Mouse (Mus musculus) intestine, embryonic 14.5 days (tissue): ENCODE measurements around the gene Olfr1381. TPM values are rescaled to one million over a fixed set of nuclear protein-coding genes. Genes with fewer than 3 reads are reported as not detected.
"Not testable (repeated sequence)": the region's sequence is repeated elsewhere in the genome, so short reads cannot be mapped to it uniquely, and the experiment has no call there.

Source experiments
- ATAC-seq: fragments of 200-750 bp; cut with Nextera tagmentation; replicated peaks from 2 replicates; pipeline ENCODE4 v1.8.0; 2017; ENCODE audit warnings: low read depth, moderate number of reproducible peaks, moderate TSS enrichment, moderate library complexity; ENCODE audit not compliant: low FRiP score, low TSS enrichment
- DNase-seq: peaks from one replicate; pipeline ENCODE4 v3.0.0-alpha.2; 2018; ENCODE audit warnings: low spot score
- H3K27ac ChIP-seq: fragments of 300-500 bp; sonication (generic); 2 replicates; pipeline ENCODE4 v1.5.1; 2014; ENCODE audit warnings: low read depth, mild to moderate bottlenecking, control low read depth
- H3K27me3 ChIP-seq: fragments of 300-500 bp; sonication (generic); replicated peaks from 2 replicates; pipeline ENCODE4 v1.6.1; 2014; ENCODE audit warnings: low read length, control low read depth; ENCODE audit not compliant: control insufficient read depth, insufficient read depth
- H3K36me3 ChIP-seq: fragments of 300-500 bp; sonication (generic); 2 replicates; pipeline ENCODE4 v1.6.1; 2014; ENCODE audit warnings: low read length, control low read depth; ENCODE audit not compliant: control insufficient read depth, insufficient read depth
- H3K4me1 ChIP-seq: fragments of 300-500 bp; sonication (generic); replicated peaks from 2 replicates; pipeline ENCODE4 v1.6.1; 2014; ENCODE audit warnings: low read length, control low read depth, mixed read lengths; ENCODE audit not compliant: control insufficient read depth, insufficient read depth
- H3K4me2 ChIP-seq: fragments of 300-500 bp; sonication (generic); 2 replicates; pipeline ENCODE4 v1.6.1; 2014; ENCODE audit warnings: low read length
- H3K4me3 ChIP-seq: fragments of 300-500 bp; sonication (generic); 2 replicates; pipeline ENCODE4 v1.5.1; 2014; ENCODE audit warnings: low read depth, low read length, control low read depth, mixed read lengths
- H3K9ac ChIP-seq: fragments of 300-500 bp; sonication (generic); 2 replicates; pipeline ENCODE4 v1.6.1; 2014; ENCODE audit warnings: mild to moderate bottlenecking, low read length
- H3K9me3 ChIP-seq: fragments of 300-500 bp; sonication (generic); 2 replicates; pipeline ENCODE4 v1.6.1; 2016; ENCODE audit warnings: low read length, control low read depth; ENCODE audit not compliant: control insufficient read depth
- WGBS: fragments of 180-500 bp; shearing (Covaris S2); extraction: QIAGEN DNeasy Blood & Tissue Kit; methylation state at CpG from one replicate; pipeline ENCODE4 v1.1.7; 2014; 5-methylcytosine and 5-hydroxymethylcytosine counted together
- polyA plus RNA-seq: library from polyadenylated mRNA; unstranded; fragments of >200 nt; fragmentation: Nextera tagmentation; extraction: Ambion mirVana; gene quantifications from 2 replicates; pipeline ENCODE4 v1.2.1, GENCODE M21; 2014

Gene Olfr1381
- polyA plus RNA-seq: not detected in 2 replicates

DNA sequence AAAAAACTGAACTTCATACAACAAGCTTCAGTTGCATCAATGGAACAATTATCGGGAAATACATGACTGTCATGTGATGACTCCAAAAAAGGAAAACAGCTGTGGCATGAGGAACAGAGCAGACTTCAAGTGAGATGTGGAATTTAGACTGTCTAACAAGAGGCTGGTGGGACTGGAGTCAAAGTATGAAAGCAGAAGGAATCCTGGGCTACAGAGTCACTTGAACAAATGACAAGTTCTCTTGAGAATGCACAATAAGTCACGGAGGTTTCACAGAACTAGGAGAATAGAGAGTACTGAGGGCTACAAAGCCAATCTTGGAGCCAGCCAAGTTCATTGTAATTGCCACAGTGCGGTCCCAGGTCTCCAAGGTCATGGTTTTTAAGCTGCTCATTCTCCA is at the start of gene Olfr1381:
TSS of gene Olfr1381 (plus strand) at position 301 of the 400 bp plus-strand sequence.
- not testable (repeated sequence) for ATAC-seq, H3K4me3 ChIP-seq, DNase-seq, H3K36me3 ChIP-seq, H3K27me3 ChIP-seq, H3K4me1 ChIP-seq, H3K27ac ChIP-seq, H3K9ac ChIP-seq, H3K4me2 ChIP-seq, H3K9me3 ChIP-seq
- 82% methylated on average over 3 of the region's 3 CpGs for WGBS

DNA sequence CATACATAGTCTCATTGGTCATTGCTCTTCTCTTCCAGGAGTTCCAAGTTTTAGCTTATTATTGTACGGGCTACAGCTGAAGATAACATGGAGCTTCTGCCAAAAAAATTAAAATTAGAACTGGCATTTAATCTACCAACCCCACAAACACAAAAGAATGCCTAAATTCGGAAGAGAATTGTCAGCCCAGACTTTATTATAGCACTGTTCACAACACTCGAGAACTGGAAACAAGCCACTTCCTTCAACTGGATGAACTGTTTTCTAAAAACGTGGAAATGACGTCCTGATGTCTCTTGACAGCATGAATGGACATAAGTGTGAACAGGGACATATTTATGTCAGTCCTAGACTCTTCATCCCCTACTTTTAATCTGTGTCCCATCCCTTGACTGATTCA is 25.2 kb upstream of the Olfr1381 start:
- Histone ChIP-seq H3K9ac (no peak overlapping the region), H3K4me1 (no peaks in the 10 kb centered on the region), H3K9me3 (no peaks in the 10 kb centered on the region), H3K4me2 (no peak overlapping the region), H3K36me3 (no peaks in the 10 kb centered on the region), H3K4me3 (no peak overlapping the region), H3K27ac (no peak overlapping the region), H3K27me3 (no peaks in the 10 kb centered on the region)
- no peak for ATAC-seq
- 76% methylated on average over 5 of the region's 5 CpGs for WGBS
- DNase-seq: no peak

DNA sequence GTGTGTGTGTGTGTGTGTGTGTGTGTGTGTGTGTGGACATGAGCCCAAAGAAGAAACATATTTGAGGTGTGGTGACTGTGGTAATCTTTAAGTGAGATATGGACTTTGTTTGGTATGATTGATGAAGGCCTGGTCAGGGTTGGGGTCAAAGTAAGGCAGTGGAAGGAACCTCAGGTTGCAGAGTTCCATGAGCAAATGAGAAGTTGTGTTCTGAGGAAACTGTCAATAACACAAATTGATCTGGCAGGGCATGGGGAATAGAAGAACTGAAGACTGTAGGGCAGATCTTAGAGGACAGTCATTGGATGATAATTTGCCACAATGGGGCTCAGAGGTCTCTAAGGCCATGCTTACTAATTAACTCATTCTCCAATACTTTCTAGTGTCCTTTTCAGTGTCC is 23.9 kb upstream of the Olfr1381 start, which contains the start of gene Olfr1383:
TSS of gene Olfr1383 (plus strand) at position 301 of the 400 bp plus-strand sequence.
- Histone ChIP-seq H3K4me2 (no peak within 1 kb of the TSS), H3K27ac (no peak within 1 kb of the TSS), H3K4me1 (no peaks in the 10 kb centered on the region), H3K27me3 (no peaks in the 10 kb centered on the region), H3K36me3 (no peaks in the 10 kb centered on the region), H3K9ac (no peak within 1 kb of the TSS), H3K4me3 (no peak within 1 kb of the TSS), H3K9me3 (no peaks in the 10 kb centered on the region)
- DNase-seq (no peak), ATAC-seq (no peak)

GRCm38 (mm10) chr11:49527947-49528346 is 15.3 kb upstream of the Olfr1381 start, which contains the start of gene Olfr1382:
Gene Olfr1382 (plus strand): TSS chr11:49528247.
- H3K9ac ChIP-seq: no peak within 1 kb of the TSS
- no peak within 1 kb of the TSS for H3K4me3 ChIP-seq
- H3K36me3 ChIP-seq: no peaks in the 10 kb centered on the region
- no peak for DNase-seq
- H3K9me3 ChIP-seq: no peaks in the 10 kb centered on the region
- 88% methylated on average over 3 of the region's 3 CpGs for WGBS
- no peak within 1 kb of the TSS for H3K27ac ChIP-seq
- no peak for ATAC-seq
- H3K4me2 ChIP-seq: no peak within 1 kb of the TSS
- no peaks in the 10 kb centered on the region for H3K4me1 ChIP-seq
- no peaks in the 10 kb centered on the region for H3K27me3 ChIP-seq

DNA sequence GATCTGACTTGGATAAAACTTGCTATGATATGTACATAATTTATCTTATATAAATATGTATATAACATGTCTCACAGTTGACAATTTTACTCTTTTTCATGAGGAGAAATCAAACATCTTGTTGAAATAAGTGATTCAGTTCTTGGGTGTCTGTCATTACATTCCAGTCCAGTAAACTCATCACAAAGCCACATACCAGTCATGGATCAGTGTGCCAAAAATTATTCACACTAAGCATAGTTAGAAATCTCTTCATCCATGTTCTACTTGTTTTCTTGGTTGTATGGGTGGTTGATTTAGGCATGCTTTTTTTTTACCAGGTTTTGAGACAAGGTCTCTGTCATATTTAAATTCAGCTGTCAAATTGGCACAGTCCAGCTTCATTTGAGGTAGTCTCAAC is 10.5 kb upstream of the Olfr1381 start:
- Histone ChIP-seq H3K27ac (no peak overlapping the region), H3K4me2 (no peak overlapping the region), H3K9ac (no peak overlapping the region), H3K4me1 (no peaks in the 10 kb centered on the region), H3K36me3 (no peaks in the 10 kb centered on the region), H3K4me3 (no peak overlapping the region), H3K27me3 (no peaks in the 10 kb centered on the region), H3K9me3 (no peaks in the 10 kb centered on the region)
- ATAC-seq (no peak), DNase-seq (no peak)

GRCm38 (mm10) chr11:49536631-49537030 is 6.6 kb upstream of the Olfr1381 start:
- H3K36me3 ChIP-seq, H3K4me1 ChIP-seq, H3K4me3 ChIP-seq, DNase-seq, ATAC-seq, H3K27me3 ChIP-seq, H3K4me2 ChIP-seq, H3K27ac ChIP-seq, H3K9me3 ChIP-seq, H3K9ac ChIP-seq: not testable (repeated sequence)
- WGBS: 82% methylated on average over 2 of the region's 2 CpGs

DNA sequence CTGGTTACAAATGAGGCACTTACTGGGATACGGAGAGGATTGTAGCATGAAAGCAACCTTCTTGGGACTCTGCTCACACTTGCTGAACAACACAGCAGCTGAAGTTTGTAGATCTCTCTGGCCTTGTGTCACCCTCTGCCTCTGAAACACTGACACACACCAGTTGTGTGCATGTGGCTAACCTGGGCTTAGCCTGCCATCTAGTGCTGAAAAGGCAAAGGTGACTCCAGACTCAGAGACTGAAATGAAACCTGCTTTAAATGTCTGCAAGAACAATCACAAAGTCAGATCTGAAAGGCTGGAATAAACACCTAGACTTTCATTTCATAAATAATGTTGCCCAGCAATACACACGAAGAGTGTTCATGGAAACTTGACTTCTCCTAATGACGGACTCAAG is 10.8 kb downstream of the Olfr1381 start:
- not testable (repeated sequence) for H3K4me3 ChIP-seq, H3K27ac ChIP-seq, ATAC-seq, H3K4me1 ChIP-seq, H3K9ac ChIP-seq, H3K36me3 ChIP-seq, DNase-seq, H3K4me2 ChIP-seq, H3K9me3 ChIP-seq, H3K27me3 ChIP-seq
- 70% methylated on average over 3 of the region's 3 CpGs for WGBS

DNA sequence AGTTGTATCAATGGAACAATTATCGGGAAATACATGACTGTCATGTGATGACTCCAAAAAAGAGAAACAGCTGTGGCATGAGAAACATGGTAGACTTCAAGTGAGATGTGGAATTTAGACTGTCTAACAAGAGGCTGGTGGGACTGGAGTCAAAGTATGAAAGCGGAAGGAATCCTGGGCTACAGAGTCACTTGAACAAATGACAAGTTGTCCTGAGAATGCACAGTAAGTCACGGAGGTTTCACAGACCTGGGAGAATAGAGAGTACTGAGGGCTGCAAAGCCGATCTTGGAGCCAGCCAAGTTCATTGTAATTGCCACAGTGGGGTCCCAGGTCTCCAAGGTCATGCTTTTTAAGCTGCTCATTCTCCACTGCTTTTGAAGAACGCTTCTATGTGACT is 13.3 kb downstream of the Olfr1381 start, which contains the start of gene Olfr1380:
TSS of gene Olfr1380 (plus strand) at position 301 of the 400 bp plus-strand sequence.
- not testable (repeated sequence) for H3K9me3 ChIP-seq, DNase-seq, H3K9ac ChIP-seq, H3K4me1 ChIP-seq, H3K36me3 ChIP-seq, H3K27ac ChIP-seq, H3K27me3 ChIP-seq, ATAC-seq, H3K4me2 ChIP-seq, H3K4me3 ChIP-seq
- 70% methylated on average over 5 of the region's 5 CpGs for WGBS

GRCm38 (mm10) chr11:49575054-49575453 is 31.8 kb downstream of the Olfr1381 start:
- 35% methylated on average over 2 of the region's 2 CpGs for WGBS
- DNase-seq: not testable (repeated sequence)

More at GRCm38 (mm10) chr11:49575054-49575453, 31.8 kb downstream of the Olfr1381 start:
- H3K27me3 ChIP-seq, H3K4me3 ChIP-seq, H3K27ac ChIP-seq, H3K9ac ChIP-seq, H3K4me1 ChIP-seq, H3K9me3 ChIP-seq, H3K36me3 ChIP-seq, H3K4me2 ChIP-seq, ATAC-seq: not testable (repeated sequence)
